Mouse (Mus musculus) hindbrain, postnatal 0 days (tissue): ENCODE data around the gene Trap1. TPM values are rescaled to one million over a fixed set of nuclear protein-coding genes. Genes with fewer than 3 reads are reported as not detected.
"Not testable (repeated sequence)": the region's sequence is repeated elsewhere in the genome, so short reads cannot be mapped to it uniquely, and the experiment has no call there.

ENCODE experiments used
- ATAC-seq: fragments of 200-750 bp; cut with Nextera tagmentation; 2 replicates; pipeline ENCODE4 v1.8.0; 2017; ENCODE audit warnings: mild to moderate bottlenecking, moderate TSS enrichment, moderate library complexity
- DNase-seq: peaks from one replicate; pipeline ENCODE4 v3.0.0-alpha.2; 2015; ENCODE audit warnings: low spot score
- H3K27ac ChIP-seq: fragments of 300-500 bp; sonication (generic); 2 replicates; pipeline ENCODE4 v1.5.1; 2014; ENCODE audit warnings: mild to moderate bottlenecking
- H3K27me3 ChIP-seq: fragments of 300-500 bp; sonication (generic); 2 replicates; pipeline ENCODE4 v1.6.1; 2014; ENCODE audit warnings: low read length, mixed read lengths; ENCODE audit not compliant: insufficient read depth
- H3K36me3 ChIP-seq: fragments of 300-500 bp; sonication (generic); 2 replicates; pipeline ENCODE4 v1.6.1; 2014; ENCODE audit warnings: low read length, mixed read lengths; ENCODE audit not compliant: insufficient read depth
- H3K4me1 ChIP-seq: fragments of 300-500 bp; sonication (generic); 2 replicates; pipeline ENCODE4 v1.6.1; 2014; ENCODE audit warnings: antibody characterized with exemption, low read length, mixed read lengths; ENCODE audit not compliant: insufficient read depth
- H3K4me2 ChIP-seq: fragments of 300-500 bp; sonication (generic); 2 replicates; pipeline ENCODE4 v1.6.1; 2014; ENCODE audit warnings: low read depth, mild to moderate bottlenecking, low read length, moderate library complexity, mixed read lengths
- H3K4me3 ChIP-seq: fragments of 300-500 bp; sonication (generic); 2 replicates; pipeline ENCODE4 v1.5.1; 2014; ENCODE audit warnings: low read length
- H3K9ac ChIP-seq: fragments of 300-500 bp; sonication (generic); replicated peaks from 2 replicates; pipeline ENCODE4 v1.6.1; 2014; ENCODE audit warnings: mild to moderate bottlenecking, low read length, moderate library complexity, mixed read lengths
- H3K9me3 ChIP-seq: fragments of 300-500 bp; sonication (generic); 2 replicates; pipeline ENCODE4 v1.6.1; 2016; ENCODE audit warnings: low read length, mixed read lengths
- CTCF ChIP-seq: IDR thresholded peaks from 2 replicates; pipeline ENCODE4 v1.5.1; 2016; ENCODE audit warnings: antibody characterized with exemption, control low read depth, low read depth
- WGBS: fragments of 180-500 bp; shearing (Covaris S2); extraction: QIAGEN DNeasy Blood & Tissue Kit; methylation state at CpG from one replicate; pipeline ENCODE4 v1.1.7; 2014; 5-methylcytosine and 5-hydroxymethylcytosine counted together
- polyA plus RNA-seq: library from polyadenylated mRNA; unstranded; fragments of >200 nt; fragmentation: Nextera tagmentation; extraction: Ambion mirVana; gene quantifications from 2 replicates; pipeline ENCODE4 v1.2.1, GENCODE M21; 2015
- total RNA-seq: library from RNA; depleted of rRNA; stranded (reverse); fragments of >200 nt; gene quantifications from 2 replicates; pipeline ENCODE4 v1.2.3, GENCODE M21; 2014

The Trap1 gene
- total and polyA plus RNA-seq, 2 experiments from 2014 or later = 42.6 to 51.2 TPM

DNA sequence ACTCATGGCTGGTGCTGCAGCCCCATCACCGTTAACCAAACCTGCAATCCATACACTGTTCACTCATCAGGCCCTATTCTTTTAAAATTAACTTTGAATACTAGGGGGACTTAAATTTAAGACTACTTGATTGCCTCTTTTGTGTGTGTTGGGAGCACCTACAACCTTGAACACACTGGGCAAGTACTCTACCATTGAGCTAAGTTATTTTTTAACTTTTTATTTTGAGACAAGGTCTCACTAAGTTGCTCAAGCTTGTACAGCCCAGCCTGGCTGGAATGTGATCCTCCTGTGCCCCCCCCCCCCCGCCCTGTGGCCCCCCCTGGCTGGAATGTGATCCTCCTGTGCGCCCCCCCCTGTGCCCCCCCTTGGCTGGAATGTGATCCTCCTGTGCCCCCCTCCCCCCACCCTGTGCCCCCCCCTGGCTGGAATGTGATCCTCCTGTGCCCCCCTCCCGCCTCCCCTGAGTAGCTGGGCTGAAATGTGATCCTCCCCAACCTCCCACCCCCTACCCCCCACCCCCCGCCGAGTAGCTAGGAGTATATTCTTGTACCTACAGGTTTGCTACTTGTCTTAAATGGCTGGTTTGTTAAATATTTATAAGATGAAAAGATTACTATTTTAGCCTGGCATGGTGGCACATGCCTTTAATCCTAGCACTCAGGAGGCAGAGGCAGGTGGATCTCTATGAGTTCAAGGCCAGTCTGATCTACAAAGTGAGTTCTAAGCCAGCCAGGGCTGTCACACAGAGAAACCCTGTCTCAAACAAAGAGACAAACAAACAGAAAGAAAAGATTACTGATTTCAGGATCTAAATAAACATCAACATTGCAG, 46.0 kb downstream of the Trap1 start:
- DNase-seq (no peak), ATAC-seq (no peak)
- Histone ChIP-seq H3K4me1 (no peaks in the 10 kb centered on the region), H3K27me3 (no peaks in the 10 kb centered on the region), H3K36me3 (no peaks in the 10 kb centered on the region), H3K27ac (no peak overlapping the region), H3K9ac (no peak overlapping the region), H3K9me3 (no peaks in the 10 kb centered on the region), H3K4me3 (no peak overlapping the region), H3K4me2 (no peak overlapping the region)
- WGBS = 67% methylated on average over 4 of the region's 6 CpGs
- TF ChIP-seq CTCF = no peak

DNA sequence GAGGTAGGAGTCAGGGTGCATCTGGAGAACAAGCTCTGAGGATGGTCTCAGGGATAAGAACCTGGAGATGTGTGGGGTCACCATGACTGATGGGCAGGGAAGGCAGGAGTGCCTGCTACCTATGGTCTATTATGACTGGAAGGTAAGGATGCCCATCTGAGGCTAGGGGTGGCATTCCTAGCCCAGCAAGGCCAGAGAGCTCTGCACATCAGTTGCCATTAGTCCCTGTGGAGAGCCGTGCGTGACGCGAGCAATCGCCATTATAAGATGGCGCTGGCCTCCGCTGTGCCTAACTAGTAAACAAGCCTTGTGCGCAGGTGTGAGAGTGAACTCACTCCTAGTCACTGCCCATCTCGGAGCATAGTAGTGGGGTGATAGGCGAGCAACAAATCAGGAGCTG, 47.1 kb downstream of the Trap1 start:
- Histone ChIP-seq H3K4me2 (no peak overlapping the region), H3K27ac (no peak overlapping the region), H3K4me1 (no peaks in the 10 kb centered on the region), H3K36me3 (no peaks in the 10 kb centered on the region), H3K27me3 (no peaks in the 10 kb centered on the region), H3K9ac (no peak overlapping the region), H3K9me3 (no peaks in the 10 kb centered on the region), H3K4me3 (no peak overlapping the region)
- no peak for TF ChIP-seq CTCF
- 96% methylated on average over 10 of the region's 10 CpGs for WGBS
- DNase-seq = no peak
- no peak for ATAC-seq

- DNase-seq = no peak
- no peak overlapping the region for H3K9ac ChIP-seq
These were observed 48.2 kb downstream of the Trap1 start for GRCm38 (mm10) chr16:4029371-4029841.

DNA sequence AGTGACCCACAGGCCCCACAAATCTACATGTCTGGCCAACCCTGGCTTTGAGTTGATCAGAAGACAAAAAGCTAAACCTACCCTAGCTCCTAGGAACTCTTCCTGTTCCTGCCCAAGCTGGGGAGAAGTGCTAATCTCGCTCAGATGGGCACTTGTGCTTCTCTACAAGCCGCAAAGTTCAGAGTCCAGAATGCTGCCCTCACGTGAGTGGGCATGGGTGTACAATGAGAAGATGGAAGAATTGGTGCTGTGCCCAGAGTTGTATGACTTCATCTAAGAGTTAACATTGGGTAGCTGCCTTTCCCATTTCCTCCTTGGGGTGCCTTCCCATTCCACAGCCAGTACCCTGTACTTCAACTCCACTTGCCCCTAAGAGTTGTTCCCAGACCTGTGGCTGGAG, 50.4 kb downstream of the Trap1 start:
- no peak for TF ChIP-seq CTCF
- WGBS = 84% methylated on average over 3 of the region's 3 CpGs
- no peak overlapping the region for H3K4me3 ChIP-seq
- no peaks in the 10 kb centered on the region for H3K4me1 ChIP-seq
- H3K9me3 ChIP-seq = no peaks in the 10 kb centered on the region
- DNase-seq (no peak), ATAC-seq (no peak)
- H3K9ac ChIP-seq = no peak overlapping the region
- H3K27me3 ChIP-seq = no peaks in the 10 kb centered on the region
- no peak overlapping the region for H3K4me2 ChIP-seq
- no peaks in the 10 kb centered on the region for H3K36me3 ChIP-seq
- H3K27ac ChIP-seq = no peak overlapping the region

More at GRCm38 (mm10) chr16:4029371-4029841, 48.2 kb downstream of the Trap1 start:
- H3K4me3 ChIP-seq = no peak overlapping the region
- no peak overlapping the region for H3K4me2 ChIP-seq
- 73% methylated on average over 5 of the region's 5 CpGs for WGBS
- ATAC-seq = no peak
- H3K27me3 ChIP-seq = no peaks in the 10 kb centered on the region
- TF ChIP-seq CTCF = no peak
- H3K27ac ChIP-seq = no peak overlapping the region
- no peaks in the 10 kb centered on the region for H3K36me3 ChIP-seq
- no peaks in the 10 kb centered on the region for H3K9me3 ChIP-seq
- no peaks in the 10 kb centered on the region for H3K4me1 ChIP-seq

DNA sequence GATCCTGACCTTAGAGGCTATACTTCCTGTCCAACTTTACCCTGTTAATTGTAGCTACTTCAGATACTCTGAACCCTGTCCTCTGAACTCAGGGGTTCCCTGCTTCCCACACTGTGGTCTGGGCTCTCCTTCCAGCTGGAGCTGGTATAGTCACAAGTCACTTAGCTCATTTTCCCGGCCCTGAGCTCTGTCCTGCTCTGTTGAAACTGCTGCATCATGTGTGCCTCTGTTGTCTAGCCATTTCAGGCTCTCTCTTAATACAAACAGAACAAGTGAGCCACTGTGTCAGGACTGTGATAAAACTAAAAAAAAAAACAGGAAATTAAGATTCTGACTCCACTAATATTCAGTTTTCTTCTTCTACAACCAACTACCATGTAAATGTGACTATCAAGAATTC, 51.0 kb downstream of the Trap1 start:
- no peaks in the 10 kb centered on the region for H3K4me1 ChIP-seq
- H3K36me3 ChIP-seq = no peaks in the 10 kb centered on the region
- no peak overlapping the region for H3K27ac ChIP-seq
- WGBS = 69% methylated on average over 1 of the region's 1 CpGs
- DNase-seq = no peak
- H3K9ac ChIP-seq = no peak overlapping the region
- no peaks in the 10 kb centered on the region for H3K9me3 ChIP-seq
- H3K4me3 ChIP-seq = no peak overlapping the region
- no peak for ATAC-seq
- no peak overlapping the region for H3K4me2 ChIP-seq
- no peak for TF ChIP-seq CTCF
- no peaks in the 10 kb centered on the region for H3K27me3 ChIP-seq

- no peaks in the 10 kb centered on the region for H3K4me1 ChIP-seq
- no peak for DNase-seq
- H3K36me3 ChIP-seq = no peaks in the 10 kb centered on the region
- H3K27ac ChIP-seq = no peak overlapping the region
- no peak overlapping the region for H3K4me2 ChIP-seq
- ATAC-seq = no peak
- no peak overlapping the region for H3K9ac ChIP-seq
- no peak for TF ChIP-seq CTCF
- H3K27me3 ChIP-seq = no peaks in the 10 kb centered on the region
- no peak overlapping the region for H3K4me3 ChIP-seq
- H3K9me3 ChIP-seq = no peaks in the 10 kb centered on the region
- WGBS = 73% methylated on average over 4 of the region's 4 CpGs
These were observed 54.9 kb downstream of the Trap1 start for GRCm38 (mm10) chr16:4022719-4023118.

DNA sequence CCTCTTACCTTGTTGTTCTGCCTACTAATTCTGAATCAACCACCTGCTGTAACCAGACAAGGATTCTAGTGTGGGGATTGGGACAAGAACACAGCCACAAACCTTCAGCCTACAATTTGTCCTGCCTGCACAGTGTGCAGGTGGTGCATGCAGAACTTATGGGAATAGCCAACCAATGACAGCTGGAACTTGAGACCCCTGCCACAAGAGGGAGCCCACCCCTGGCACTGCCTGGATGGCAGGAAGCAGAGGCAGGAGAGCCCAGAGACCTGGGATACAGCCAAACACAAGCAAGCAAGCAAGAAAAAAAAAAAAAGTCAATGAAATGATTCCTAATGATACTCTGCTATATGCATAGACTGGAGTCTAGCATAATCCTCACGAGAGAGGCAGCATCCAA, 56.4 kb downstream of the Trap1 start:
- H3K27ac ChIP-seq = no peak overlapping the region
- H3K9ac ChIP-seq = no peak overlapping the region
- no peak overlapping the region for H3K4me2 ChIP-seq
- no peaks in the 10 kb centered on the region for H3K9me3 ChIP-seq
- WGBS = 86% methylated on average over 1 of the region's 1 CpGs
- H3K27me3 ChIP-seq = no peaks in the 10 kb centered on the region
- H3K4me1 ChIP-seq = no peaks in the 10 kb centered on the region
- TF ChIP-seq CTCF = no peak
- ATAC-seq = no peak
- no peaks in the 10 kb centered on the region for H3K36me3 ChIP-seq
- DNase-seq = no peak
- H3K4me3 ChIP-seq = no peak overlapping the region

DNA sequence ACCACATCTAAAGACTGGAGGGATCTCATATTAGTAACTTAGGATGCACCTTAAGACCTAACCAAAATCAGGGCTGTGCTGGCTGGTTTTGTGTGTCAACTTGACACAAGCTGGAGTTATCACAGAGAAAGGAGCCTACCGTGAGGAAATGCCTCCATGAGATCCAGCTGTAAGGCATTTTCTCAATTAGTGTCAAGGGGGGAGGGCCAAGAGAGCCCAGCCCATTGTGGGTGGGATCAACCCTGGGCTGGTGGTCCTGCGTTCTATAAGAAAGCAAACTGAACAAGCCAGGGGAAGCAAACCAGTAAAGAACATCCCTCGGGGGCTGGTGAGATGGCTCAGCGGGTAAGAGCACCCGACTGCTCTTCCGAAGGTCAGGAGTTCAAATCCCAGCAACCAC, 60.2 kb downstream of the Trap1 start:
- not testable (repeated sequence) for H3K4me2 ChIP-seq, H3K4me3 ChIP-seq, H3K4me1 ChIP-seq, H3K9ac ChIP-seq, ATAC-seq, H3K36me3 ChIP-seq, H3K27ac ChIP-seq, DNase-seq, H3K27me3 ChIP-seq, H3K9me3 ChIP-seq
- WGBS = 86% methylated on average over 6 of the region's 6 CpGs

DNA sequence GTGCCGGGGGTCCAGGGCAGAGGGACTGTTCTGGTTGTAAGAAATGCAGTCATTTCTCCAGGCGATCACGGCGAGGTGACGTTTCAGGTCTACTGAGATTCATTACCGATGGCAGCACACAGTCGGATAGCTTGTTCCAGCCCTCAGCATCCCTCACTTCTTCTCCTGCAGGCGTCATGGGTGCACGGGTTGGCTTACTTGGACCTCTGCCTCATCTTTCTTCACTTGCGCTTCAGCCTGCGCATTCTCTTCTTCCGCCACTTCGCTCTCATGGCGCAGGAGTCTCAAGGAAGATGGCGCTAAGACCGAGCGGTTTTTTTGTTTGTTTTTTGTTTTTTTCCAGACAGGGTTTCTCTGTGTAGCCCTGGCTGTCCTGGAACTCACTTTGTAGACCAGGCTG, 60.8 kb downstream of the Trap1 start:
- H3K9me3 ChIP-seq, H3K27ac ChIP-seq, H3K9ac ChIP-seq, H3K4me2 ChIP-seq, DNase-seq, H3K27me3 ChIP-seq, H3K4me1 ChIP-seq, H3K36me3 ChIP-seq, H3K4me3 ChIP-seq, ATAC-seq: not testable (repeated sequence)
- WGBS = 81% methylated on average over 17 of the region's 17 CpGs
